Mouse (Mus musculus) hindbrain, postnatal 0 days (tissue): Measurements from ENCODE around the gene Jchain. TPM values are rescaled to one million over a fixed set of nuclear protein-coding genes. Genes with fewer than 3 reads are reported as not detected.

Source experiments
- ATAC-seq: fragments of 200-750 bp; cut with Nextera tagmentation; 2 replicates; pipeline ENCODE4 v1.8.0; 2017; ENCODE audit warnings: mild to moderate bottlenecking, moderate TSS enrichment, moderate library complexity
- DNase-seq: peaks from one replicate; pipeline ENCODE4 v3.0.0-alpha.2; 2015; ENCODE audit warnings: low spot score
- H3K27ac ChIP-seq: fragments of 300-500 bp; sonication (generic); 2 replicates; pipeline ENCODE4 v1.5.1; 2014; ENCODE audit warnings: mild to moderate bottlenecking
- H3K27me3 ChIP-seq: fragments of 300-500 bp; sonication (generic); 2 replicates; pipeline ENCODE4 v1.6.1; 2014; ENCODE audit warnings: low read length, mixed read lengths; ENCODE audit not compliant: insufficient read depth
- H3K36me3 ChIP-seq: fragments of 300-500 bp; sonication (generic); 2 replicates; pipeline ENCODE4 v1.6.1; 2014; ENCODE audit warnings: low read length, mixed read lengths; ENCODE audit not compliant: insufficient read depth
- H3K4me1 ChIP-seq: fragments of 300-500 bp; sonication (generic); 2 replicates; pipeline ENCODE4 v1.6.1; 2014; ENCODE audit warnings: antibody characterized with exemption, low read length, mixed read lengths; ENCODE audit not compliant: insufficient read depth
- H3K4me2 ChIP-seq: fragments of 300-500 bp; sonication (generic); 2 replicates; pipeline ENCODE4 v1.6.1; 2014; ENCODE audit warnings: low read depth, mild to moderate bottlenecking, low read length, moderate library complexity, mixed read lengths
- H3K4me3 ChIP-seq: fragments of 300-500 bp; sonication (generic); 2 replicates; pipeline ENCODE4 v1.5.1; 2014; ENCODE audit warnings: low read length
- H3K9ac ChIP-seq: fragments of 300-500 bp; sonication (generic); replicated peaks from 2 replicates; pipeline ENCODE4 v1.6.1; 2014; ENCODE audit warnings: mild to moderate bottlenecking, low read length, moderate library complexity, mixed read lengths
- H3K9me3 ChIP-seq: fragments of 300-500 bp; sonication (generic); 2 replicates; pipeline ENCODE4 v1.6.1; 2016; ENCODE audit warnings: low read length, mixed read lengths
- CTCF ChIP-seq: IDR thresholded peaks from 2 replicates; pipeline ENCODE4 v1.5.1; 2016; ENCODE audit warnings: antibody characterized with exemption, control low read depth, low read depth
- WGBS: fragments of 180-500 bp; shearing (Covaris S2); extraction: QIAGEN DNeasy Blood & Tissue Kit; methylation state at CpG from one replicate; pipeline ENCODE4 v1.1.7; 2014; 5-methylcytosine and 5-hydroxymethylcytosine counted together
- polyA plus RNA-seq: library from polyadenylated mRNA; unstranded; fragments of >200 nt; fragmentation: Nextera tagmentation; extraction: Ambion mirVana; gene quantifications from 2 replicates; pipeline ENCODE4 v1.2.1, GENCODE M21; 2015
- total RNA-seq: library from RNA; depleted of rRNA; stranded (reverse); fragments of >200 nt; gene quantifications from 2 replicates; pipeline ENCODE4 v1.2.3, GENCODE M21; 2014; rRNA removed

The Jchain gene
- total RNA-seq (0.36 and 0.99 TPM in 2 replicates), polyA plus RNA-seq (0.29 and 0.45 TPM in 2 replicates)

DNA sequence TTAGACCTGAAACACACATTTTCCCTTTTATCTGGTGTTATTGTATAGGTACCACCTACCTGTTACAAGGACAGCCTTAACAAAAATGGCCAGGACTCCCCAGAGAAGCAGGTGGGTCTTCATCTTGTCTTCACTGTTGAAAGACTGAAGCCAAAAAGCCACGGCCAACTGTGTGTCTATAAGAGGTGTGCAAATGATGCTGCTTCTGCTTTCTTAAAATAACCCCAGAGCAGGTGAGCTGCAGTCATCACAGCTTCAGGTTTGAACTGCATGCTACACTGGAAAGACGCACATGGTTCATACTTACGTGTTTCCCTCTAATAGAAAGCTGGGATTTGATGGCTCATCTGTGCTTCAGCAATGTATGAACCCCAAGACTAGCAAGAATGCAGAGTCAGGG, at the start of gene Jchain:
TSS of gene Jchain (minus strand) at position 235 of the 400 bp plus-strand sequence.
- WGBS, result 90% methylated on average over 3 of the region's 3 CpGs

GRCm38 (mm10) chr5:88575506-88576338, 48.0 kb upstream of the Jchain start:
- TF ChIP-seq CTCF, result no peak
- H3K4me3 ChIP-seq, result no peak overlapping the region
- no peak overlapping the region for H3K9ac ChIP-seq
- ATAC-seq (no peak), DNase-seq (no peak)
- no peaks in the 10 kb centered on the region for H3K4me1 ChIP-seq
- 64% methylated on average over 3 of the region's 3 CpGs for WGBS
- H3K27me3 ChIP-seq, result no peaks in the 10 kb centered on the region
- H3K27ac ChIP-seq, result no peak overlapping the region
- no peaks in the 10 kb centered on the region for H3K9me3 ChIP-seq
- H3K36me3 ChIP-seq, result no peaks in the 10 kb centered on the region
- no peak overlapping the region for H3K4me2 ChIP-seq

More for the DNA sequence above, at the start of gene Jchain:
- DNase-seq, result no peak
- Histone ChIP-seq H3K4me3 (no peak within 1 kb of the TSS), H3K4me1 (no peaks in the 10 kb centered on the region), H3K27ac (no peak within 1 kb of the TSS), H3K4me2 (no peak within 1 kb of the TSS), H3K9me3 (no peaks in the 10 kb centered on the region), H3K27me3 (no peaks in the 10 kb centered on the region), H3K36me3 (no peaks in the 10 kb centered on the region), H3K9ac (no peak within 1 kb of the TSS)
- no peak for TF ChIP-seq CTCF
- ATAC-seq, result no peak

- Histone ChIP-seq H3K36me3 (no peaks in the 10 kb centered on the region), H3K9ac (no peak overlapping the region), H3K9me3 (no peaks in the 10 kb centered on the region), H3K4me2 (no peak overlapping the region), H3K4me3 (no peak overlapping the region), H3K4me1 (no peaks in the 10 kb centered on the region), H3K27ac (no peak overlapping the region), H3K27me3 (no peaks in the 10 kb centered on the region)
- TF ChIP-seq CTCF, result no peak
- DNase-seq (no peak), ATAC-seq (no peak)
- WGBS, result 82% methylated on average over 3 of the region's 3 CpGs
These were observed 47.1 kb upstream of the Jchain start for GRCm38 (mm10) chr5:88574829-88575228.

GRCm38 (mm10) chr5:88569541-88569940, 41.9 kb upstream of the Jchain start:
- no peaks in the 10 kb centered on the region for H3K4me1 ChIP-seq
- DNase-seq (no peak), ATAC-seq (no peak)
- H3K4me3 ChIP-seq, result no peak overlapping the region
- no peaks in the 10 kb centered on the region for H3K27me3 ChIP-seq
- no peak overlapping the region for H3K9ac ChIP-seq
- H3K9me3 ChIP-seq, result no peaks in the 10 kb centered on the region
- no peak overlapping the region for H3K27ac ChIP-seq
- no peak for TF ChIP-seq CTCF
- H3K4me2 ChIP-seq, result no peak overlapping the region
- 62% methylated on average over 3 of the region's 3 CpGs for WGBS
- H3K36me3 ChIP-seq, result no peaks in the 10 kb centered on the region

DNA sequence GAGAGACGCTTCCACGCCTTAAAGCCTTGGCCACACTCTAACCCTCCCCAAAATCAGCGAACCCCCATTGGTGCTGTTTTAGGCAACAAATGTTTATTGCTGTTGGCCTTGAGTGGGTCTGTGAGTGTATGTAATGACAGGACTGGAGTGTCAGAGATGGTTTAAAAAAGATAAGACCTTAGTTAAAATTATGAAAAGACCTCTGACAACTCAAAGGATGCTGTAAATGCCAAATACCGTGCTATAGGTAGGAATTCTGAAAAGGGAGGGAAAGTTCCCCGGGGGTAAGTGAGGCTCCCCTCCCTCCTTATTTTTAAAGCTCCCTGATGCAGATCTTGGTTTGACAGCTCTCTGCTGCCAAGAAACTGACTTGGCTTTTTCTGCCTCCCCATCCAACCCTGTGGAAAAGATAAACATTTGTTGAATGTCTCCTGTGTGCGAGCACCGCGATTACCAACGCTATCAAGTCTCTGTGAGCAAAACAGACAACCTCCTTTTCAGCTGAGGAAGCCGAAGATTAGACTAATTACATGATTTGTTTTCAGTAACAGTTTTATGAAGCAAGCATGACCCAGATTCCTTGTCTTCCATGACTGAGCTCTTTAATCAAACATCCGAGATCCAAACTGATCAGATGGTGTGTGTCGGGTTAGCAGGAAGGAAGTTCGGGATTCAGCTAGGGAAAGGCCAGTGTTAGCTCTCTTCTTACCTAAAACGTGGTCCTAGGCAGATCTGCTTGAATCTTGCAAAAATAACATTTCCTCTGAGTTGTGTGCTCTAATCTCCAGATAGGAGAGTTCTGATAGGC, 38.5 kb upstream of the Jchain start:
- H3K4me1 ChIP-seq, result peaks cover 4% of the 10 kb centered on the region; the same call in 1 of the 2 replicates
- 3% methylated on average over 14 of the region's 14 CpGs for WGBS
- no peaks in the 10 kb centered on the region for H3K9me3 ChIP-seq
- peak overlapping the region; percentile 75 for H3K4me2 ChIP-seq
- peak overlapping the region; percentile 89 for H3K9ac ChIP-seq
- no peaks in the 10 kb centered on the region for H3K27me3 ChIP-seq
- H3K4me3 ChIP-seq, result peak overlapping the region; percentile 89
- no peaks in the 10 kb centered on the region for H3K36me3 ChIP-seq
- TF ChIP-seq CTCF, result no peak
- peak overlapping the region; percentile 85 for H3K27ac ChIP-seq
- DNase-seq (peak; percentile 40), ATAC-seq (peak; percentile 36; the same call in 1 of the 2 replicates)

DNA sequence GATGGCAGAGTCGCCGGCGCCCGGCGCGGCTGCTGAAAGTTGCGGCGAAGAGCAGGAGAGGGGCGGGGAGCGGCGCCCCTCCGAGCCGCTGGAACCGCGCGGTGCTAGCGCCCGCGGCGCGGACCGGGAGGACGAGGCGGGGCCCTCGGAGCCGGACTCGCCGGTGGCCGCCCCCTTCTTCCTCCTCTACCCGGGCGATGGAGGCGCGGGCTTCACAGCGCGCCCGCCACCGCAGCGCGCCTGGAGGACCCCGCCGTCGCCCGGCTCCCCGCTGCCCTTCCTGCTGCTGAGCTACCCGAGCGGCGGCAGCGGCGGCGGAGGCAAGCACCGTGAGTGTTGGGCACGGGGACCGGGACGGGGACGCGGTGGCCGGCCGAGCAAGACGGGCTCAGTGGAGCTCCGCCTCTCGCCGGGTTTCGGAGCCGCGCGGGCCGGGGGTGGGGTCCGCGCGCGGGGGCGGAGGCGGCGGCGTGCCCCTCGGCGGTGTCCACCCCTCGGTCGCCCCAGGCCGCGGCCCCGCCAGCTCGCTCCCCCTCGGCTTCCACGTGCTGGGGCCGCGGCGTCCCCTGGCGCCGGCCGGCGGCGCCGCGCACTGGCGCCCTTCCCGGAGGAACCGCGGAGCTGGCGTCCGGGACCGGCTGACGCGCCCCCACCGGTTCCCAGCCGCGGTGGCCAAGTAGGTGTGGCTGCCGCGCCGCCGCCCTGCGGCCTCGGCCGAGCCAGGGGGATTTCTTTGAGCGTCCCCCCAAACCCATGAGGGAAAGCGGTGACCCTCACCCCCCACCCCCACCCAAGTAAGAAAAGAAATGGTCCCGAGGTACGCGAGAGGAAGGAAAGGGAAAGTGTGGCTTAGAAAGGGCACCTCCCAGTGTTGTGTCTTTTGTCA, 37.7 kb upstream of the Jchain start:
- TF ChIP-seq CTCF, result no peak
- H3K4me1 ChIP-seq, result peaks cover 4% of the 10 kb centered on the region; the same call in 1 of the 2 replicates
- ATAC-seq (peak; percentile 77), DNase-seq (peak; percentile 68)
- peak overlapping the region; percentile 75 for H3K4me2 ChIP-seq
- peak overlapping the region; percentile 85 for H3K27ac ChIP-seq
- 3% methylated on average over 58 of the region's 119 CpGs for WGBS
- H3K9ac ChIP-seq, result peak overlapping the region; percentile 89
- no peaks in the 10 kb centered on the region for H3K36me3 ChIP-seq
- H3K27me3 ChIP-seq, result no peaks in the 10 kb centered on the region
- no peaks in the 10 kb centered on the region for H3K9me3 ChIP-seq
- peak overlapping the region; percentile 89 for H3K4me3 ChIP-seq
